Mouse (Mus musculus): ENCODE data around the gene Reln. TPM values are rescaled to one million over a fixed set of nuclear protein-coding genes. Genes with fewer than 3 reads are reported as not detected.

Gene Reln
- polyA plus RNA-seq, 2 experiments = 3.3 to 6.7 TPM

GRCm38 (mm10) chr5:22131730-22132522 is 212.6 kb downstream of the Reln start:
- no peaks in the 10 kb centered on the region for H3K4me1 ChIP-seq (ENCODE audit: control insufficient read depth, insufficient read depth, low read length)
- no peak for ATAC-seq (ENCODE audit: low FRiP score, low read depth)
- no peak for TF ChIP-seq POLR2A (IDR thresholded peaks at IDR 0.05; ENCODE audit: borderline replicate concordance, extremely low read depth, insufficient read depth, insufficient read length)
- H3K9me3 ChIP-seq (ENCODE audit: control insufficient read depth, low read length) = no peaks in the 10 kb centered on the region
- H3K36me3 ChIP-seq (ENCODE audit: control insufficient read depth, insufficient read depth, low read length) = no peaks in the 10 kb centered on the region
- H3K4me2 ChIP-seq (replicated peaks; ENCODE audit: low read depth, low read length, severe bottlenecking) = no peak overlapping the region
- DNase-seq (ENCODE audit: low spot score) = no peak
- no peak overlapping the region for H3K4me3 ChIP-seq (replicated peaks; ENCODE audit: low read length)
- 79% methylated on average over 5 of the region's 5 CpGs for WGBS
- no peak overlapping the region for H3K27ac ChIP-seq (replicated peaks; ENCODE audit: low read depth, low read length)
- H3K9ac ChIP-seq (ENCODE audit: low read depth, low read length, severe bottlenecking) = no peak overlapping the region
- no peaks in the 10 kb centered on the region for H3K27me3 ChIP-seq (ENCODE audit: control insufficient read depth, insufficient read depth, low read length)

DNA sequence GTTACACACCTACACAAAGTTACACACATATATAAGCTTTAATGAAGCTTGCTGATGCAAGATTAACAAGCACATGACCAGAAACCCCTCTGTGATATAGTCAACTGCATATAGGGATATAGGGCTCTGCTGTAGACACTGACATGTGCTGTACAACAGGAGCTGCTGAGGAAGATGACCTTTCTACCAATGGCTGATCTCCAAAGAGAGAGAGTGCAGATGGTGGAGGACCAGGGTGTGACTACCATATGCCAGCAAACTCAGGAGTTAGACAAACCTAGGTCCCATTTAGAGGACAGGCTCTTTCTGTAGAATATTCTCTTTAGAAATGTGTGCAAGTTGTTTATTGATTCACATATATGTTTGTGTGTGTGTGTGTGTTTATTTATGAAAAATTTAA is 216.9 kb downstream of the Reln start:
- H3K4me3 ChIP-seq (replicated peaks; ENCODE audit: low read length) = no peak overlapping the region
- DNase-seq (ENCODE audit: low spot score) = no peak
- TF ChIP-seq POLR2A (IDR thresholded peaks at IDR 0.05; ENCODE audit: borderline replicate concordance, extremely low read depth, insufficient read depth, insufficient read length) = no peak
- no peak for ATAC-seq (ENCODE audit: low FRiP score, low read depth)
- no peak overlapping the region for H3K27ac ChIP-seq (replicated peaks; ENCODE audit: low read depth, low read length)
- H3K4me1 ChIP-seq (ENCODE audit: control insufficient read depth, insufficient read depth, low read length) = no peaks in the 10 kb centered on the region
- H3K27me3 ChIP-seq (ENCODE audit: control insufficient read depth, insufficient read depth, low read length) = no peaks in the 10 kb centered on the region
- no peaks in the 10 kb centered on the region for H3K36me3 ChIP-seq (ENCODE audit: control insufficient read depth, insufficient read depth, low read length)
- no peaks in the 10 kb centered on the region for H3K9me3 ChIP-seq (ENCODE audit: control insufficient read depth, low read length)
- no peak overlapping the region for H3K9ac ChIP-seq (ENCODE audit: low read depth, low read length, severe bottlenecking)
- H3K4me2 ChIP-seq (replicated peaks; ENCODE audit: low read depth, low read length, severe bottlenecking) = no peak overlapping the region

GRCm38 (mm10) chr5:22119296-22119695 is 225.2 kb downstream of the Reln start:
- Histone ChIP-seq H3K36me3 (ENCODE audit: control insufficient read depth, insufficient read depth, low read length) (no peaks in the 10 kb centered on the region), H3K4me3 (replicated peaks; ENCODE audit: low read length) (no peak overlapping the region), H3K4me2 (replicated peaks; ENCODE audit: low read depth, low read length, severe bottlenecking) (no peak overlapping the region), H3K4me1 (ENCODE audit: control insufficient read depth, insufficient read depth, low read length) (no peaks in the 10 kb centered on the region), H3K27ac (replicated peaks; ENCODE audit: low read depth, low read length) (no peak overlapping the region), H3K9me3 (ENCODE audit: control insufficient read depth, low read length) (no peaks in the 10 kb centered on the region), H3K27me3 (ENCODE audit: control insufficient read depth, insufficient read depth, low read length) (no peaks in the 10 kb centered on the region), H3K9ac (ENCODE audit: low read depth, low read length, severe bottlenecking) (no peak overlapping the region)
- WGBS = 56% methylated on average over 1 of the region's 1 CpGs
- no peak for DNase-seq (ENCODE audit: low spot score)
- TF ChIP-seq POLR2A (IDR thresholded peaks at IDR 0.05; ENCODE audit: borderline replicate concordance, extremely low read depth, insufficient read depth, insufficient read length) = no peak
- ATAC-seq (ENCODE audit: low FRiP score, low read depth) = no peak

- H3K4me1 ChIP-seq (ENCODE audit: control insufficient read depth, insufficient read depth, low read length) = no peaks in the 10 kb centered on the region
- H3K36me3 ChIP-seq (ENCODE audit: control insufficient read depth, insufficient read depth, low read length) = no peaks in the 10 kb centered on the region
- DNase-seq (ENCODE audit: low spot score) (no peak), ATAC-seq (ENCODE audit: low FRiP score, low read depth) (no peak)
- no peaks in the 10 kb centered on the region for H3K27me3 ChIP-seq (ENCODE audit: control insufficient read depth, insufficient read depth, low read length)
- 54% methylated on average over 6 of the region's 6 CpGs for WGBS
- no peak overlapping the region for H3K4me3 ChIP-seq (replicated peaks; ENCODE audit: low read length)
- no peak overlapping the region for H3K4me2 ChIP-seq (replicated peaks; ENCODE audit: low read depth, low read length, severe bottlenecking)
- TF ChIP-seq POLR2A (IDR thresholded peaks at IDR 0.05; ENCODE audit: borderline replicate concordance, extremely low read depth, insufficient read depth, insufficient read length) = no peak
- H3K27ac ChIP-seq (replicated peaks; ENCODE audit: low read depth, low read length) = no peak overlapping the region
- H3K9ac ChIP-seq (ENCODE audit: low read depth, low read length, severe bottlenecking) = no peak overlapping the region
- H3K9me3 ChIP-seq (ENCODE audit: control insufficient read depth, low read length) = no peaks in the 10 kb centered on the region
Measured at GRCm38 (mm10) chr5:22118456-22118855, 226.0 kb downstream of the Reln start.

DNA sequence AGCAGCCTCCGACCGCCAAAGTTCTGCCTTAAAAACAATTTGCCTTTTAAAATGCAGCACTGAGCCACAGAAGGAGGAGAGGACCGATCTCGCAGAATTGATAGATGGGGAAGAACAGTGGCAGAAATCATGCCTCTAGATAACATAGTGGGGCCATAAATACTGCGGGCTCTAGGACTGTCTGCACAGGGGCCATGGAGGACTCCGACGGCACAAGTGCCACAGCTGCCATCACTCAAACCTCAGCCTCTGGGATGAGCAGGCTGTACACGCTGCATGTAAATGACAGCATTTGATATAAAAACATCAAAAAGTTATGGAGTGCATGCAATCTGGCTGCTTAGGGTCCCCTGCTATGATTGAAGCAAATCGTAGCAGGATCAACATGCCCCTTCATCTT is 227.6 kb downstream of the Reln start:
- no peak for DNase-seq (ENCODE audit: low spot score)
- no peak for TF ChIP-seq POLR2A (IDR thresholded peaks at IDR 0.05; ENCODE audit: borderline replicate concordance, extremely low read depth, insufficient read depth, insufficient read length)
- Histone ChIP-seq H3K4me2 (replicated peaks; ENCODE audit: low read depth, low read length, severe bottlenecking) (no peak overlapping the region), H3K9ac (ENCODE audit: low read depth, low read length, severe bottlenecking) (no peak overlapping the region), H3K36me3 (ENCODE audit: control insufficient read depth, insufficient read depth, low read length) (no peaks in the 10 kb centered on the region), H3K4me1 (ENCODE audit: control insufficient read depth, insufficient read depth, low read length) (no peaks in the 10 kb centered on the region), H3K4me3 (replicated peaks; ENCODE audit: low read length) (no peak overlapping the region), H3K27me3 (ENCODE audit: control insufficient read depth, insufficient read depth, low read length) (no peaks in the 10 kb centered on the region), H3K27ac (replicated peaks; ENCODE audit: low read depth, low read length) (no peak overlapping the region), H3K9me3 (ENCODE audit: control insufficient read depth, low read length) (no peaks in the 10 kb centered on the region)
- 63% methylated on average over 9 of the region's 9 CpGs for WGBS
- ATAC-seq (ENCODE audit: low FRiP score, low read depth) = no peak
